Mouse (Mus musculus): ENCODE results near the gene Ddah2.

GRCm38 (mm10) chr17:35029691-35030532, 28.9 kb upstream of the Ddah2 start:
- TF ChIP-seq CTCF (IDR thresholded peaks at IDR 0.05; ENCODE audit: low read depth) = peak; percentile 80
- TF ChIP-seq EP300 (IDR thresholded peaks at IDR 0.05; ENCODE audit: low read depth) = no peak

Data from liver, embryonic 14.5 days (tissue).